Mouse (Mus musculus) retina, postnatal 7 days (tissue): ENCODE measurements around the gene Add1.

Source experiments
- DNase-seq: peaks from one replicate; pipeline ENCODE4 v3.0.0-alpha.2; 2012; ENCODE audit warnings: low read depth, low spot score

Add1 gene

GRCm38 (mm10) chr5:34670280-34670679 is 96.8 kb downstream of the Add1 start:
- no peak for DNase-seq
